Mouse (Mus musculus) olfactory bulb, adult 2 months (tissue): ENCODE measurements around the gene Psd.

Experiments used
- CTCF ChIP-seq: fragments of 200-500 bp; IDR thresholded peaks from 2 replicates; pipeline ENCODE4 v1.5.1; 2012; ENCODE audit warnings: low read depth, mild to moderate bottlenecking, low read length, moderate library complexity; ENCODE audit not compliant: insufficient read depth
- POLR2A ChIP-seq: fragments of 200-500 bp; IDR thresholded peaks from 2 replicates; pipeline ENCODE4 v1.6.1; 2012; ENCODE audit warnings: mild to moderate bottlenecking, low read depth, low read length, moderate library complexity; ENCODE audit not compliant: insufficient read depth

- no peak for TF ChIP-seq POLR2A
- no peak for TF ChIP-seq CTCF
Observed at GRCm38 (mm10) chr19:46312566-46312965, 14.4 kb downstream of the Psd start.
